Mouse (Mus musculus): ENCODE data around the gene Surf4. TPM values are rescaled to one million over a fixed set of nuclear protein-coding genes. Genes with fewer than 3 reads are reported as not detected.

Surf4 gene
- polyA plus RNA-seq, 1 experiment from 2014 or later, result 195 TPM

GRCm38 (mm10) chr2:26930390-26930789 is 3.3 kb downstream of the Surf4 start:
- Histone ChIP-seq H3K9ac (no peak overlapping the region), H3K4me2 (peak overlapping the region; percentile 7; the same call in 1 of the 2 replicates), H3K4me3 (ENCODE audit: low read depth, low read length) (no peak overlapping the region), H3K4me1 (ENCODE audit: insufficient read depth) (peaks cover 6% of the 10 kb centered on the region), H3K36me3 (ENCODE audit: insufficient read depth) (peaks cover 59% of the 10 kb centered on the region), H3K27ac (ENCODE audit: low read depth) (no peak overlapping the region), H3K27me3 (ENCODE audit: insufficient read depth, low read length) (no peaks in the 10 kb centered on the region), H3K9me3 (ENCODE audit: low read depth, low read length) (no peaks in the 10 kb centered on the region)
- peak; percentile 73 for TF ChIP-seq CTCF (IDR thresholded peaks at IDR 0.05; ENCODE audit: low read depth)
- DNase-seq (peak; percentile 74), ATAC-seq (ENCODE audit: insufficient read depth) (no peak)
- WGBS, result 42% methylated on average over 1 of the region's 1 CpGs

- no peak overlapping the region for H3K4me2 ChIP-seq
- H3K4me3 ChIP-seq (ENCODE audit: low read depth, low read length), result no peak overlapping the region
- H3K27ac ChIP-seq (ENCODE audit: low read depth), result no peak overlapping the region
- H3K36me3 ChIP-seq (ENCODE audit: insufficient read depth), result peaks cover 84% of the 10 kb centered on the region
- H3K9me3 ChIP-seq (ENCODE audit: low read depth, low read length), result no peaks in the 10 kb centered on the region
- no peak overlapping the region for H3K9ac ChIP-seq
- 85% methylated on average over 6 of the region's 6 CpGs for WGBS
- H3K27me3 ChIP-seq (ENCODE audit: insufficient read depth, low read length), result no peaks in the 10 kb centered on the region
- DNase-seq (no peak), ATAC-seq (ENCODE audit: insufficient read depth) (no peak)
- peaks cover 6% of the 10 kb centered on the region for H3K4me1 ChIP-seq (ENCODE audit: insufficient read depth)
- TF ChIP-seq CTCF (IDR thresholded peaks at IDR 0.05; ENCODE audit: low read depth), result no peak
Measured at GRCm38 (mm10) chr2:26927745-26928476, 5.8 kb downstream of the Surf4 start.

GRCm38 (mm10) chr2:26921784-26922183 is 11.9 kb downstream of the Surf4 start:
- H3K27ac ChIP-seq (ENCODE audit: low read depth), result no peak overlapping the region
- no peak for TF ChIP-seq CTCF (IDR thresholded peaks at IDR 0.05; ENCODE audit: low read depth)
- ATAC-seq (ENCODE audit: insufficient read depth) (peak; percentile 52; the same call in 1 of the 2 replicates), DNase-seq (no peak)
- H3K36me3 ChIP-seq (ENCODE audit: insufficient read depth), result peaks cover 90% of the 10 kb centered on the region
- H3K4me1 ChIP-seq (ENCODE audit: insufficient read depth), result peaks cover under 1% of the 10 kb centered on the region; the same call in 1 of the 2 replicates
- H3K4me2 ChIP-seq, result no peak overlapping the region
- H3K4me3 ChIP-seq (ENCODE audit: low read depth, low read length), result no peak overlapping the region
- H3K9me3 ChIP-seq (ENCODE audit: low read depth, low read length), result no peaks in the 10 kb centered on the region
- 52% methylated on average over 9 of the region's 9 CpGs for WGBS
- no peak overlapping the region for H3K9ac ChIP-seq
- H3K27me3 ChIP-seq (ENCODE audit: insufficient read depth, low read length), result no peaks in the 10 kb centered on the region

GRCm38 (mm10) chr2:26920190-26920855 is 13.4 kb downstream of the Surf4 start:
- no peaks in the 10 kb centered on the region for H3K9me3 ChIP-seq (ENCODE audit: low read depth, low read length)
- DNase-seq (no peak), ATAC-seq (ENCODE audit: insufficient read depth) (no peak)
- 82% methylated on average over 6 of the region's 6 CpGs for WGBS
- no peak for TF ChIP-seq CTCF (IDR thresholded peaks at IDR 0.05; ENCODE audit: low read depth)
- peaks cover 2% of the 10 kb centered on the region; the same call in 1 of the 2 replicates for H3K4me1 ChIP-seq (ENCODE audit: insufficient read depth)
- H3K36me3 ChIP-seq (ENCODE audit: insufficient read depth), result peaks cover 76% of the 10 kb centered on the region
- H3K4me3 ChIP-seq (ENCODE audit: low read depth, low read length), result no peak overlapping the region
- H3K4me2 ChIP-seq, result no peak overlapping the region
- H3K9ac ChIP-seq, result no peak overlapping the region
- H3K27me3 ChIP-seq (ENCODE audit: insufficient read depth, low read length), result no peaks in the 10 kb centered on the region
- H3K27ac ChIP-seq (ENCODE audit: low read depth), result no peak overlapping the region

GRCm38 (mm10) chr2:26919684-26920083 is 14.0 kb downstream of the Surf4 start:
- WGBS, result 93% methylated on average over 3 of the region's 3 CpGs
- H3K36me3 ChIP-seq (ENCODE audit: insufficient read depth), result peaks cover 70% of the 10 kb centered on the region
- no peak for DNase-seq

GRCm38 (mm10) chr2:26916738-26917137 is 17.0 kb downstream of the Surf4 start:
- ATAC-seq (ENCODE audit: insufficient read depth) (peak; percentile 9), DNase-seq (no peak)
- peaks cover 70% of the 10 kb centered on the region for H3K36me3 ChIP-seq (ENCODE audit: insufficient read depth)
- no peaks in the 10 kb centered on the region for H3K27me3 ChIP-seq (ENCODE audit: insufficient read depth, low read length)
- peak overlapping the region; percentile 76 for H3K4me3 ChIP-seq (ENCODE audit: low read depth, low read length)
- WGBS, result 3% methylated on average over 13 of the region's 13 CpGs
- H3K9ac ChIP-seq, result peak overlapping the region; percentile 74
- no peak for TF ChIP-seq CTCF (IDR thresholded peaks at IDR 0.05; ENCODE audit: low read depth)
- peak overlapping the region; percentile 61; the same call in 1 of the 2 replicates for H3K27ac ChIP-seq (ENCODE audit: low read depth)
- peaks cover 2% of the 10 kb centered on the region; the same call in 1 of the 2 replicates for H3K4me1 ChIP-seq (ENCODE audit: insufficient read depth)
- H3K4me2 ChIP-seq, result peak overlapping the region; percentile 96
- H3K9me3 ChIP-seq (ENCODE audit: low read depth, low read length), result no peaks in the 10 kb centered on the region

More at GRCm38 (mm10) chr2:26919684-26920083, 14.0 kb downstream of the Surf4 start:
- Histone ChIP-seq H3K4me3 (ENCODE audit: low read depth, low read length) (no peak overlapping the region), H3K27ac (ENCODE audit: low read depth) (no peak overlapping the region), H3K4me1 (ENCODE audit: insufficient read depth) (peaks cover 2% of the 10 kb centered on the region; the same call in 1 of the 2 replicates), H3K9ac (no peak overlapping the region), H3K9me3 (ENCODE audit: low read depth, low read length) (no peaks in the 10 kb centered on the region), H3K27me3 (ENCODE audit: insufficient read depth, low read length) (no peaks in the 10 kb centered on the region), H3K4me2 (no peak overlapping the region)
- ATAC-seq (ENCODE audit: insufficient read depth), result no peak
- no peak for TF ChIP-seq CTCF (IDR thresholded peaks at IDR 0.05; ENCODE audit: low read depth)

All from lung, embryonic 14.5 days (tissue).